Mouse (Mus musculus): ENCODE data around the gene Uqcr11. TPM values are rescaled to one million over a fixed set of nuclear protein-coding genes. Genes with fewer than 3 reads are reported as not detected.

Gene Uqcr11
- polyA plus RNA-seq, 1 experiment from 2014 or later = 1,253 TPM

DNA sequence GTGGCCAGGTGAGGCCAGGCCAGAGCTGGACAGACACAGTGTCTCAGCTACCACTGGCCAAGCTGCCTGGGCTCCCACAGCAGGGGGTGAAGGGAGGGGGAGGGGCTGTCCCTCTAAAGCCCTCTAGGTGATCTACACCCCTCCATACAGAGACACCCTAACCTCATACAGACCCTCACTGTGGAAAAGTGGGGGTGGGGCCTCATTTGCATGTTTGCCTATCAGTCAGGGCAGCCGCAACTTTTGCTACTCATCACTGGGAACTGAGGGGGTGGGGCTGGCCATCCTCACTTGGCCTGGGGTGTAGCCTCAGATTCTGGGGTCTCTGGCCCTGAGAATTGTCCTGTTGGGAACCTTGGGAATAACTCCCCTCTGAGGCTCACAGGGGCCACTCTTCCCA, 38.4 kb upstream of the Uqcr11 start:
- WGBS = 70% methylated on average over 1 of the region's 1 CpGs
- H3K9me3 ChIP-seq (replicated peaks; ENCODE audit: low read length) = no peaks in the 10 kb centered on the region
- H3K4me1 ChIP-seq (replicated peaks; ENCODE audit: insufficient read depth, low read length) = no peaks in the 10 kb centered on the region
- H3K27me3 ChIP-seq (ENCODE audit: insufficient read depth, low read length) = no peaks in the 10 kb centered on the region
- H3K9ac ChIP-seq (ENCODE audit: low read depth, low read length) = no peak overlapping the region
- H3K36me3 ChIP-seq (ENCODE audit: insufficient read depth, low read length) = no peaks in the 10 kb centered on the region
- no peak for ATAC-seq (replicated peaks; ENCODE audit: low FRiP score, low read depth)
- H3K4me2 ChIP-seq (ENCODE audit: low read length) = no peak overlapping the region
- H3K27ac ChIP-seq = no peak overlapping the region
- TF ChIP-seq CTCF (IDR thresholded peaks at IDR 0.05; ENCODE audit: low read depth) = no peak
- DNase-seq (ENCODE audit: low spot score) = no peak
- H3K4me3 ChIP-seq (replicated peaks; ENCODE audit: low read depth, low read length) = no peak overlapping the region

DNA sequence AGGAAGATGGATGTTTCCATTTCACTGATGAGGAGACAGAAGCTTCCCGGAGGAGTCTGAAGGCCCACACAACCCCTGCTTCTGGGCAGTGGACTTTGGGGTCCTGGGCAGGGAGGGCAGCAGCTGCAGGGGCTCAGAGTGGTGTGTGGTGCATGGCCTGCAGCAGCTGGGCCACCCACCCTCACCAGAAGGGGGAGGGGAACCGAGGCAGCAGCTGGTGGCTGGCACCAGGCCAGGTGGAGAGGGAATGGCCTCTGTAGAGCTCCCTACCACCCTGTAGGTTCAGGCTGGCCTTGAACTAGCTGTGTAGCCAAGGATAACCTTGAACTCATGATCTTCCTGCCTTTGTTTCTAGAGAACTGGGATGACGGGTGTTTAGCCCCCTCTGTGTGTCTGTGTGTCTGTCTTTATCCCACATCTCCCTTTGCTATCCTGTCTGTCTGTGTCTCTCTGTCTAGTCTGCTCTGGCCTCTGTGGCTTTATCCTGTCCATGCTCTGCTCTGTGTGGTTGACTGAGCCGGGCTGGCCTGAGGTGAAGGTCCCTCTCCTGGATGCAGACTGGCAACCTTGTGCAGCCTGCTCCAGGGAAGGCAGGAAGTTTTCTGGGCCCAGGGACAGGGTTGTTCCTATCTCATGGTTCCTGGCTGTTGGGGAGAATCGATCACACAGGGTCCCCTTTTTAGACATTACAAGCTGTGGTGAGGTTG, 37.9 kb upstream of the Uqcr11 start:
- ATAC-seq (replicated peaks; ENCODE audit: low FRiP score, low read depth) (no peak), DNase-seq (ENCODE audit: low spot score) (no peak)
- WGBS = 42% methylated on average over 5 of the region's 5 CpGs
- Histone ChIP-seq H3K27ac (no peak overlapping the region), H3K9me3 (replicated peaks; ENCODE audit: low read length) (no peaks in the 10 kb centered on the region), H3K36me3 (ENCODE audit: insufficient read depth, low read length) (no peaks in the 10 kb centered on the region), H3K4me3 (replicated peaks; ENCODE audit: low read depth, low read length) (no peak overlapping the region), H3K4me2 (ENCODE audit: low read length) (no peak overlapping the region), H3K27me3 (ENCODE audit: insufficient read depth, low read length) (no peaks in the 10 kb centered on the region), H3K4me1 (replicated peaks; ENCODE audit: insufficient read depth, low read length) (no peaks in the 10 kb centered on the region), H3K9ac (ENCODE audit: low read depth, low read length) (no peak overlapping the region)
- TF ChIP-seq CTCF (IDR thresholded peaks at IDR 0.05; ENCODE audit: low read depth) = no peak

DNA sequence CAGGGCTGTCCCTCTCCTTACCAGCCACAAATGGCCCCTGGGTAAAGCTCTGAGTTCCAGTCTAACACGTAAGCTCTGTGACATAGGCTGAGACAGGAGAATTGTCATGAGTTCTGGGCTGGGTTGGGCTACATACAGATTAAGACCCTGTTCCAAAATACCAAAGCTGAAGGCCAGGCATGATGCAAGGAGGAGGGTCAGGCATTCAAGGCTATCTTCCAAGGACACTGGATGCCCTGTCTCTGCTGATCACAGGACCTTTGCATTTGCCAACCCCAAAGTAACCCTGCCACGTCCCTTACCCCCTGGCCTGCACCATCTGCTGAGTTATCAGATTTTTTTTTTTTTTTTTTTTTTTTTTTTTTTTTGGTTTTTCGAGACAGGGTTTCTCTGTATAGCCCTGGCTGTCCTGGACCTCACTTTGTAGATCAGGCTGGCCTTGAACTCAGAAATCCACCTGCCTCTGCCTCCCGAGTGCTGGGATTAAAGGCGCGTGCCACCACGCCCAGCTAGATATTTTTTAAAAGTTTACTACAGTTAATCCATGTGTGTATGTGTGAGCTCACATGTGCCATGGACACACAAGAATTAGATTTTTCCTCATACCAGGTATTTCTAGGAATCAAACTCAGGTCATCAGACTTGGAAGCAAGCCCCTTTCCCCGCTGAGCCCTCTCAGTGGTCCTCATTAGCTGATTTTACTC, 37.1 kb upstream of the Uqcr11 start:
- ATAC-seq (replicated peaks; ENCODE audit: low FRiP score, low read depth) = no peak

DNA sequence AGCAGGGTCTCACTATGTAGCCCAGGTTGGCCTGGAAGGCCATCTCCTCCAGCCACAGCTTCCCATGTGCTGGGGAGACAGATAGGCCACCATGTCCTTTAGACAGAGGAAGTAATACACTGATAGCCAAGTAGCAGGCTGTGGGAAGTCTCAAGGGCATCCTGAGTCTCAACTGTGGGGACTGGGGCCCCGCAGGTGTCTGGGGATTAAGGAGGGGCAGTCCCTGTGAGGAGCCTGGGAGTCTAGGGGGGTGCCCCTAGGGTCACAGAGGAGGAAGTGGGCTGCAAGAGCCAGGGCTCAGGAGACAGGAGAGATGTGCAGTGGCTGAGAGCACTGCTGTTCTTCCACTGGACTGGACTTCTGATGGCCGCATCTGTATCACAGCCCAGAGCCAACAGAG, 36.4 kb upstream of the Uqcr11 start:
- DNase-seq (ENCODE audit: low spot score) (no peak), ATAC-seq (replicated peaks; ENCODE audit: low FRiP score, low read depth) (no peak)
- H3K4me3 ChIP-seq (replicated peaks; ENCODE audit: low read depth, low read length) = no peak overlapping the region
- no peaks in the 10 kb centered on the region for H3K9me3 ChIP-seq (replicated peaks; ENCODE audit: low read length)
- no peak overlapping the region for H3K9ac ChIP-seq (ENCODE audit: low read depth, low read length)
- H3K27me3 ChIP-seq (ENCODE audit: insufficient read depth, low read length) = no peaks in the 10 kb centered on the region
- WGBS = 57% methylated on average over 2 of the region's 2 CpGs
- H3K27ac ChIP-seq = no peak overlapping the region
- no peak for TF ChIP-seq CTCF (IDR thresholded peaks at IDR 0.05; ENCODE audit: low read depth)
- no peaks in the 10 kb centered on the region for H3K4me1 ChIP-seq (replicated peaks; ENCODE audit: insufficient read depth, low read length)
- H3K4me2 ChIP-seq (ENCODE audit: low read length) = no peak overlapping the region
- H3K36me3 ChIP-seq (ENCODE audit: insufficient read depth, low read length) = no peaks in the 10 kb centered on the region

More for the DNA sequence above, 37.1 kb upstream of the Uqcr11 start:
- DNase-seq (ENCODE audit: low spot score) = no peak
- Histone ChIP-seq H3K27ac (no peak overlapping the region), H3K9me3 (replicated peaks; ENCODE audit: low read length) (no peaks in the 10 kb centered on the region), H3K27me3 (ENCODE audit: insufficient read depth, low read length) (no peaks in the 10 kb centered on the region), H3K36me3 (ENCODE audit: insufficient read depth, low read length) (no peaks in the 10 kb centered on the region), H3K4me2 (ENCODE audit: low read length) (no peak overlapping the region), H3K9ac (ENCODE audit: low read depth, low read length) (no peak overlapping the region), H3K4me1 (replicated peaks; ENCODE audit: insufficient read depth, low read length) (no peaks in the 10 kb centered on the region), H3K4me3 (replicated peaks; ENCODE audit: low read depth, low read length) (no peak overlapping the region)
- WGBS = 81% methylated on average over 7 of the region's 8 CpGs
- TF ChIP-seq CTCF (IDR thresholded peaks at IDR 0.05; ENCODE audit: low read depth) = no peak

DNA sequence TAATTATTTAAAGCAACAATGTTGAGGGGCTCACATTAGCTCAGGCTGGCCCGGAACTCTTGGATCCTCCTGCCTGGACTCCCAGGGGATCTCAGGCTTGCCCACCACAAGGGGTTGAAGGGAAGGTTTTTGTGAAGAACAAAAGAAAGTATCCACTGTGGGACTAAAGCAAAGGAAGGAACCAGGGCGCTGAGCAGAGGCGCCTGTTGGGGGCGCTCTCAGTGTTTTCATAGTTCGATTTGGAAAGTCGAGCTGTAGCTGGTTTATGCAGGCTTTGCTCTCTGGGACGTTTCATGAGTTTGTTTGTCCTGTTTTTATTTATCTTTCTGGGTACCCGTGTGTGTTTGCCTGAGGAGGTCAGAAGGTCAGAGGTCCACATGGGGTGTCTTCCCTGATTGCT, 35.0 kb upstream of the Uqcr11 start:
- 63% methylated on average over 8 of the region's 8 CpGs for WGBS
- Histone ChIP-seq H3K9me3 (replicated peaks; ENCODE audit: low read length) (no peaks in the 10 kb centered on the region), H3K4me1 (replicated peaks; ENCODE audit: insufficient read depth, low read length) (no peaks in the 10 kb centered on the region; the same call in 1 of the 2 replicates), H3K27me3 (ENCODE audit: insufficient read depth, low read length) (no peaks in the 10 kb centered on the region), H3K9ac (ENCODE audit: low read depth, low read length) (no peak overlapping the region), H3K27ac (no peak overlapping the region), H3K36me3 (ENCODE audit: insufficient read depth, low read length) (no peaks in the 10 kb centered on the region), H3K4me2 (ENCODE audit: low read length) (no peak overlapping the region), H3K4me3 (replicated peaks; ENCODE audit: low read depth, low read length) (no peak overlapping the region)
- no peak for DNase-seq (ENCODE audit: low spot score)
- TF ChIP-seq CTCF (IDR thresholded peaks at IDR 0.05; ENCODE audit: low read depth) = no peak
- no peak for ATAC-seq (replicated peaks; ENCODE audit: low FRiP score, low read depth)

DNA sequence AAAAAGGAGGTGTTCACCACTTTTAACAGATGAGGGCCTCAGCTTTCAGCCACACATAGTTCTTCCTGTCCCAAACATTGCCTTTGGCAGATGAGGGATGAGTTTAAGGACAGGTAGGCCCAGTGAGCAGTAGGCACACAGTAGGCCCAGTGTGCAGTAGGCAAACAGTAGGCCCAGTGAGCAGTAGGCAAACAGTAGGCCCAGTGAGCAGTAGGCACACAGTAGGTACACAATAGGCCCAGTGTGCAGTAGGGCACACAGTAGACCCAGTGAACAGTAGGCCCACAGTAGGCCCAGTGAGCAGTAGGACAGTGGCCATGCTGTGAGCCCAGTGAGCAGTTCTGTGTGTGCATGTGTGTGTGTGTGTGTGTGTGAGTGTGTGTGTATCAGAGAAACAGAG, 33.4 kb upstream of the Uqcr11 start:
- Histone ChIP-seq H3K4me3 (replicated peaks; ENCODE audit: low read depth, low read length) (no peak overlapping the region), H3K9ac (ENCODE audit: low read depth, low read length) (no peak overlapping the region), H3K27ac (no peak overlapping the region), H3K4me1 (replicated peaks; ENCODE audit: insufficient read depth, low read length) (no peaks in the 10 kb centered on the region; the same call in 1 of the 2 replicates), H3K9me3 (replicated peaks; ENCODE audit: low read length) (no peaks in the 10 kb centered on the region), H3K36me3 (ENCODE audit: insufficient read depth, low read length) (no peaks in the 10 kb centered on the region), H3K27me3 (ENCODE audit: insufficient read depth, low read length) (no peaks in the 10 kb centered on the region), H3K4me2 (ENCODE audit: low read length) (no peak overlapping the region)
- no peak for TF ChIP-seq CTCF (IDR thresholded peaks at IDR 0.05; ENCODE audit: low read depth)
- ATAC-seq (replicated peaks; ENCODE audit: low FRiP score, low read depth) (no peak), DNase-seq (ENCODE audit: low spot score) (no peak)
